Mouse (Mus musculus) myocyte (in vitro differentiated cells): ENCODE measurements around the gene Slc25a38. TPM values are rescaled to one million over a fixed set of nuclear protein-coding genes. Genes with fewer than 3 reads are reported as not detected.

Experiments used
- H3K27me3 ChIP-seq: one replicate; pipeline ENCODE4 v1.6.1; 2011; ENCODE audit not compliant: control insufficient read depth, insufficient read depth, insufficient read length
- H3K36me3 ChIP-seq: one replicate; pipeline ENCODE4 v1.6.1; 2011; ENCODE audit not compliant: control insufficient read depth, insufficient read depth
- H3K4me2 ChIP-seq: one replicate; pipeline ENCODE4 v1.6.1; 2011; ENCODE audit warnings: low read depth, control low read depth
- H3K4me3 ChIP-seq: one replicate; pipeline ENCODE4 v1.5.1; 2011; ENCODE audit warnings: mild to moderate bottlenecking, control low read depth, moderate library complexity
- H3K79me2 ChIP-seq: one replicate; pipeline ENCODE4 v1.6.1; 2011; ENCODE audit not compliant: control insufficient read depth, insufficient read depth
- H3ac ChIP-seq: one replicate; pipeline ENCODE4 v1.6.1; 2011; ENCODE audit not compliant: control insufficient read depth, insufficient read length
- CEBPB ChIP-seq: IDR thresholded peaks from 2 replicates; pipeline ENCODE4 v1.6.1; 2011; ENCODE audit warnings: mild to moderate bottlenecking, moderate library complexity; ENCODE audit not compliant: poor library complexity, insufficient read depth, severe bottlenecking
- E2F4 ChIP-seq: IDR thresholded peaks from one replicate; pipeline ENCODE4 v1.6.1; 2011; ENCODE audit warnings: mild to moderate bottlenecking, control low read depth, moderate library complexity; ENCODE audit not compliant: insufficient read depth
- MAX ChIP-seq: IDR thresholded peaks from one replicate; pipeline ENCODE4 v1.6.1; 2011; ENCODE audit warnings: low read depth, mild to moderate bottlenecking, control low read depth
- MYOD1 ChIP-seq, 3 experiments: IDR thresholded peaks; one replicate each; pipeline ENCODE4 v1.6.1; 2011; ENCODE audit warnings: control low read depth in 2 of 3, low read depth in 2 of 3, mild to moderate bottlenecking in 2 of 3, moderate library complexity in 1 of 3; ENCODE audit not compliant: insufficient read length in 2 of 3, control insufficient read depth in 1 of 3
- MYOG ChIP-seq, 3 experiments: IDR thresholded peaks; one replicate each; pipeline ENCODE4 v1.6.1; 2011; ENCODE audit warnings: control low read depth in 2 of 3, low read depth in 2 of 3, mild to moderate bottlenecking in 2 of 3; ENCODE audit not compliant: insufficient read length in 2 of 3, control insufficient read depth in 1 of 3, insufficient read depth in 1 of 3
- POLR2A ChIP-seq: IDR thresholded peaks from one replicate; pipeline ENCODE4 v1.6.1; 2011; ENCODE audit warnings: low read depth, mild to moderate bottlenecking, control low read depth, moderate library complexity; ENCODE audit not compliant: insufficient read length
- POLR2AphosphoS2 ChIP-seq: IDR thresholded peaks from one replicate; pipeline ENCODE4 v1.6.1; 2011; ENCODE audit warnings: low read depth, control low read depth; ENCODE audit not compliant: insufficient read length
- REST ChIP-seq: IDR thresholded peaks from one replicate; pipeline ENCODE4 v1.6.1; 2011; ENCODE audit warnings: mild to moderate bottlenecking, control low read depth, moderate library complexity; ENCODE audit not compliant: insufficient read depth, insufficient read length
- SRF ChIP-seq: IDR thresholded peaks from one replicate; pipeline ENCODE4 v1.6.1; 2011; ENCODE audit warnings: low read depth; ENCODE audit not compliant: control insufficient read depth, insufficient read length
- TCF12 ChIP-seq: IDR thresholded peaks from one replicate; pipeline ENCODE4 v1.6.1; 2011; ENCODE audit warnings: mild to moderate bottlenecking, control low read depth; ENCODE audit not compliant: poor library complexity, insufficient read depth, severe bottlenecking
- TCF3 ChIP-seq: IDR thresholded peaks from one replicate; pipeline ENCODE4 v1.6.1; 2011; ENCODE audit warnings: low read depth, control low read depth; ENCODE audit not compliant: insufficient read length
- USF1 ChIP-seq: IDR thresholded peaks from one replicate; pipeline ENCODE4 v1.6.1; 2011; ENCODE audit warnings: low read depth, mild to moderate bottlenecking, control low read depth, moderate library complexity
- polyA plus RNA-seq: library from polyadenylated mRNA; unstranded; fragments of >200 nt; fragmentation: generic; extraction: Trizol; gene quantifications from one replicate; pipeline ENCODE4 v1.2.1, GENCODE M21; 2012; ENCODE audit warnings: missing spikeins

Gene Slc25a38
- polyA plus RNA-seq, 1 experiment: 12.9 TPM

DNA sequence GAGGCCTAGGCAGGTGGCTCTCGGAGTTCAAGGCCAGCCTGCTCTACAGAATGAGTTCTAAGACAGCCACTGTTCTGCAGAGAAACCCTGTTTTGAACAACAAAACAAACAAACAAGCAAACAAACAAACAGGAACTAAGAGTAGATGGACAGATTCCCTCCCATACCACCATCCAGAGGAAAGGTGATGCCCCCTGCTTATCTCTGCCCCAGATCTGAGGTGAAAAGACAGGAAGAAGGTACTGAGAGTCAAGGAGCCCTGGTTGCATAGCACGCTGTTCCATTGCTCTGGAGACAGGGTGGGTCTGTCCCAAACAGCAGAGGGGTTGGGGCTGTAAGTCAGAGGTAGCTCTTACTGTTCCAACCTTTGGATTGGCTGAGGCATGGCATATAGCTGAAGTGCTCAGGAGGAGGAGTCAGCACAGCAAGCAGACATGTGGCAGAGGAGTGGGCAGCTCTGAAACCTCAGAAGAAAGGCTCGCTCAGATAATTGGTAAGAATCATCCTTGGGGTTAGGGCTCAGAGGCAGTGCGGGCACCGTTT, 18.4 kb upstream of the Slc25a38 start, which contains the start of gene Ccr8:
Gene Ccr8, plus strand, starts transcription at position 419 of the 543 bp plus-strand sequence.
- Histone ChIP-seq H3ac (no peak within 1 kb of the TSS), H3K36me3 (no peaks in the 10 kb centered on the region), H3K79me2 (no peaks in the 10 kb centered on the region), H3K4me3 (no peak within 1 kb of the TSS), H3K27me3 (no peaks in the 10 kb centered on the region), H3K4me2 (no peak within 1 kb of the TSS)
- TF ChIP-seq TCF12 (no peak), MAX (no peak), E2F4 (no peak), CEBPB (no peak), USF1 (no peak), POLR2A (no peak), REST (no peak), POLR2AphosphoS2 (no peak), SRF (no peak), MYOD1 (IDR thresholded peaks at IDR 0.05; ENCODE audit: control insufficient read depth in 1 of 3, insufficient read length in 2 of 3, low read depth in 2 of 3) (no peak), TCF3 (no peak), MYOG (IDR thresholded peaks at IDR 0.05; ENCODE audit: control insufficient read depth in 1 of 3, insufficient read depth in 1 of 3, insufficient read length in 2 of 3, low read depth in 2 of 3) (no peak)

DNA sequence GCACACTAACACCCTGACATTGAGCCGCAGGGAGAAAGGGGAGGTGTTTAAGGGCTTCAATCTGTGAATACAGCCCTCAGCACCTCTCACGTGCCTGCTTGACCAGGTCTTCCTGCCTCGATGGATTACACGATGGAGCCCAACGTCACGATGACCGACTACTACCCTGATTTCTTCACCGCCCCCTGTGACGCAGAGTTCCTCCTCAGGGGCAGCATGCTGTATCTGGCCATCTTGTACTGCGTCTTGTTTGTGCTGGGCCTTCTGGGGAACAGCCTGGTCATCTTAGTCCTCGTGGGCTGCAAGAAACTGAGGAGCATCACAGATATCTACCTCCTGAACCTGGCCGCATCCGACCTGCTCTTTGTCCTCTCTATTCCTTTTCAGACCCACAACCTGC, 16.5 kb upstream of the Slc25a38 start:
- no peaks in the 10 kb centered on the region for H3K27me3 ChIP-seq
- H3K79me2 ChIP-seq: no peaks in the 10 kb centered on the region
- H3K36me3 ChIP-seq: no peaks in the 10 kb centered on the region
- TF ChIP-seq MAX (no peak), SRF (no peak), REST (no peak), USF1 (no peak), POLR2AphosphoS2 (no peak), TCF12 (no peak), CEBPB (no peak), MYOG (IDR thresholded peaks at IDR 0.05; ENCODE audit: control insufficient read depth in 1 of 3, insufficient read depth in 1 of 3, insufficient read length in 2 of 3, low read depth in 2 of 3) (no peak)
- H3K4me2 ChIP-seq: no peak overlapping the region
- H3ac ChIP-seq: no peak overlapping the region
- H3K4me3 ChIP-seq: no peak overlapping the region

DNA sequence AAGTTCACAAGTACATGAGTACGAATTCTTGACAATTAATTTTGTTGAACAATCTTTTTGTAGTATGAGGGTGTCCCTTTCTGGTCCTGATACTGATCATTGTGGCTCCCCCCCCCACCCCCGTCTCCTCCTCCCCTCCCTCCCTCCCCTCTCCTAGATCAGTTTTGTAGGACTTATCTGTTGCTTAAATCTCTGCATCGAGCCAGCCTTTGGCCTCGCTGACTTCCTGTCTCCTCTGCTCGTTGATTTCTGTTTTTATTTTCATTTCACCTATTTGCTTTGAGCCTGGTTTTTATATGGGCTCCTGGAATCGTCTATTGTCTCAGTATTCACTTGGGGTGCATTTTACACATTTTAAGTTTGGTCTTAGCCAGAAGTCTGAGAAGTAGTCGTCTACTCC, 14.3 kb upstream of the Slc25a38 start:
- H3K36me3 ChIP-seq: no peaks in the 10 kb centered on the region
- TF ChIP-seq USF1 (no peak), MYOG (IDR thresholded peaks at IDR 0.05; ENCODE audit: control insufficient read depth in 1 of 3, insufficient read depth in 1 of 3, insufficient read length in 2 of 3, low read depth in 2 of 3) (no peak)
- no peak overlapping the region for H3K4me3 ChIP-seq
- H3K79me2 ChIP-seq: no peaks in the 10 kb centered on the region
- H3K27me3 ChIP-seq: no peaks in the 10 kb centered on the region
- no peak overlapping the region for H3ac ChIP-seq
- H3K4me2 ChIP-seq: no peak overlapping the region

DNA sequence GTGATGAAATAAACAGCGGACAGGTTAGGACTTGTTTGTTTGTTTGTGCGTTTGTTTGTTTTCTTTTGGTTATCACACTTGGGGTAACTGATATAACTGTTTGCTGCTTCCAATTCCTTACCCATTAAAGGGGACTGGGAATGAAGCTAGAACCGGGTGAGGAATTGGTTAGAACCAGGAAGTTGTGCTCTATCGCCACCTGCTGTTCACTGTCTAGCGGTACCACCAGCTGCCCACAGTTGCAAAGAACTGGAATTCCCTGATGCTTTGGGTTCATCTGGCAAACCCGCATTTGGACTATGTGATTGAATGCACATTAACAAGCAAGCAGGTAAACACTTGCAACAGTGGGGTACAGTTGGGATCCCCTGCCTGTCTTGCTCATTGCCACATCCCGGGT, 11.5 kb upstream of the Slc25a38 start:
- no peaks in the 10 kb centered on the region for H3K79me2 ChIP-seq
- H3K4me2 ChIP-seq: no peak overlapping the region
- H3ac ChIP-seq: no peak overlapping the region
- TF ChIP-seq CEBPB: no peak
- peak in 2 of 3 experiments; percentile 5 to 11 for TF ChIP-seq MYOD1 (IDR thresholded peaks at IDR 0.05; ENCODE audit: control insufficient read depth in 1 of 3, insufficient read length in 2 of 3, low read depth in 2 of 3)
- no peaks in the 10 kb centered on the region for H3K27me3 ChIP-seq
- H3K4me3 ChIP-seq: no peak overlapping the region
- no peaks in the 10 kb centered on the region for H3K36me3 ChIP-seq

DNA sequence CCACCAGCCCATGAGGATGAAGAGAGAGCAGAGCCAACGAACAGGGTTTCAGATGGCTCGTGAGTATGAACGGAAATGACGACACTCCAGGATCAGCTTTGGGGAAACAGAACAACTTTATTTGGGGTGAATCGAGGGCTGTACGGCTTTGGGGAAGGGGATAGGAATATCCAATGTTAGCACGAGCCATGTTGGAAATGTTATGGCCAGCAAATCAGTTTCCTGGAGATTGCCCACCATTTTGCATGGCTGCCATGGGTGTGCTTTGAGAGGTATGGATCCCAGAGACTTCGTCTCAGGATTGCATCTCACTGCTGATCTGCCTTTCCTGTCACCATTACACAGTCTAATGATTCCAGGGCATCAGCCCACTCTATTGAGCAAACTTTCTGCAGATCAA, 10.9 kb upstream of the Slc25a38 start:
- Histone ChIP-seq H3K79me2 (no peaks in the 10 kb centered on the region), H3K4me2 (no peak overlapping the region), H3ac (no peak overlapping the region), H3K36me3 (no peaks in the 10 kb centered on the region), H3K4me3 (no peak overlapping the region), H3K27me3 (no peaks in the 10 kb centered on the region)
- TF ChIP-seq POLR2AphosphoS2: no peak
- TF ChIP-seq E2F4: no peak
- no peak for TF ChIP-seq POLR2A
- TF ChIP-seq USF1: no peak
- TF ChIP-seq MAX: no peak
- TF ChIP-seq CEBPB: no peak
- TF ChIP-seq REST: no peak
- no peak for TF ChIP-seq SRF
- no peak for TF ChIP-seq MYOG (IDR thresholded peaks at IDR 0.05; ENCODE audit: control insufficient read depth in 1 of 3, insufficient read depth in 1 of 3, insufficient read length in 2 of 3, low read depth in 2 of 3)
